Mouse (Mus musculus) hindbrain, postnatal 0 days (tissue): ENCODE results near the gene Ptbp1. TPM values are rescaled to one million over a fixed set of nuclear protein-coding genes. Genes with fewer than 3 reads are reported as not detected.
A peak's percentile ranks its signal among the peaks of the same experiment; 100 is the strongest.

Experiments
- ATAC-seq: fragments of 200-750 bp; cut with Nextera tagmentation; 2 replicates; pipeline ENCODE4 v1.8.0; 2017; ENCODE audit warnings: mild to moderate bottlenecking, moderate TSS enrichment, moderate library complexity
- DNase-seq: peaks from one replicate; pipeline ENCODE4 v3.0.0-alpha.2; 2015; ENCODE audit warnings: low spot score
- H3K27ac ChIP-seq: fragments of 300-500 bp; sonication (generic); 2 replicates; pipeline ENCODE4 v1.5.1; 2014; ENCODE audit warnings: mild to moderate bottlenecking
- H3K27me3 ChIP-seq: fragments of 300-500 bp; sonication (generic); 2 replicates; pipeline ENCODE4 v1.6.1; 2014; ENCODE audit warnings: low read length, mixed read lengths; ENCODE audit not compliant: insufficient read depth
- H3K36me3 ChIP-seq: fragments of 300-500 bp; sonication (generic); 2 replicates; pipeline ENCODE4 v1.6.1; 2014; ENCODE audit warnings: low read length, mixed read lengths; ENCODE audit not compliant: insufficient read depth
- H3K4me1 ChIP-seq: fragments of 300-500 bp; sonication (generic); 2 replicates; pipeline ENCODE4 v1.6.1; 2014; ENCODE audit warnings: antibody characterized with exemption, low read length, mixed read lengths; ENCODE audit not compliant: insufficient read depth
- H3K4me2 ChIP-seq: fragments of 300-500 bp; sonication (generic); 2 replicates; pipeline ENCODE4 v1.6.1; 2014; ENCODE audit warnings: low read depth, mild to moderate bottlenecking, low read length, moderate library complexity, mixed read lengths
- H3K4me3 ChIP-seq: fragments of 300-500 bp; sonication (generic); 2 replicates; pipeline ENCODE4 v1.5.1; 2014; ENCODE audit warnings: low read length
- H3K9ac ChIP-seq: fragments of 300-500 bp; sonication (generic); replicated peaks from 2 replicates; pipeline ENCODE4 v1.6.1; 2014; ENCODE audit warnings: mild to moderate bottlenecking, low read length, moderate library complexity, mixed read lengths
- H3K9me3 ChIP-seq: fragments of 300-500 bp; sonication (generic); 2 replicates; pipeline ENCODE4 v1.6.1; 2016; ENCODE audit warnings: low read length, mixed read lengths
- CTCF ChIP-seq: IDR thresholded peaks from 2 replicates; pipeline ENCODE4 v1.5.1; 2016; ENCODE audit warnings: antibody characterized with exemption, control low read depth, low read depth
- WGBS: fragments of 180-500 bp; shearing (Covaris S2); extraction: QIAGEN DNeasy Blood & Tissue Kit; methylation state at CpG from one replicate; pipeline ENCODE4 v1.1.7; 2014; 5-methylcytosine and 5-hydroxymethylcytosine counted together
- polyA plus RNA-seq: library from polyadenylated mRNA; unstranded; fragments of >200 nt; fragmentation: Nextera tagmentation; extraction: Ambion mirVana; gene quantifications from 2 replicates; pipeline ENCODE4 v1.2.1, GENCODE M21; 2015
- total RNA-seq: library from RNA; depleted of rRNA; stranded (reverse); fragments of >200 nt; gene quantifications from 2 replicates; pipeline ENCODE4 v1.2.3, GENCODE M21; 2014

Gene Ptbp1
- total and polyA plus RNA-seq, 2 experiments from 2014 or later = 65.5 to 173 TPM

- Histone ChIP-seq H3K4me3 (no peak overlapping the region), H3K4me2 (no peak overlapping the region), H3K27me3 (no peaks in the 10 kb centered on the region), H3K9me3 (no peaks in the 10 kb centered on the region), H3K36me3 (peaks cover 26% of the 10 kb centered on the region), H3K9ac (no peak overlapping the region), H3K27ac (no peak overlapping the region), H3K4me1 (no peaks in the 10 kb centered on the region)
- no peak for ATAC-seq
- 89% methylated on average over 8 of the region's 8 CpGs for WGBS
- TF ChIP-seq CTCF = no peak
- no peak for DNase-seq
These were observed 34.0 kb upstream of the Ptbp1 start for GRCm38 (mm10) chr10:79820277-79820676.

GRCm38 (mm10) chr10:79820782-79821181, 33.4 kb upstream of the Ptbp1 start, which contains the start of gene Misp:
Gene Misp, plus strand, starts transcription at chr10:79820989.
- Histone ChIP-seq H3K36me3 (peaks cover 21% of the 10 kb centered on the region; the same call in 1 of the 2 replicates), H3K27ac (no peak within 1 kb of the TSS), H3K4me2 (no peak within 1 kb of the TSS), H3K4me3 (no peak within 1 kb of the TSS), H3K4me1 (no peaks in the 10 kb centered on the region), H3K9me3 (no peaks in the 10 kb centered on the region), H3K27me3 (no peaks in the 10 kb centered on the region), H3K9ac (no peak within 1 kb of the TSS)
- 73% methylated on average over 11 of the region's 11 CpGs for WGBS
- peak; percentile 30 for TF ChIP-seq CTCF
- no peak for DNase-seq
- no peak for ATAC-seq

GRCm38 (mm10) chr10:79821731-79822130, 32.5 kb upstream of the Ptbp1 start:
- no peak overlapping the region for H3K27ac ChIP-seq
- H3K4me3 ChIP-seq = no peak overlapping the region
- no peak for ATAC-seq
- WGBS = 87% methylated on average over 12 of the region's 12 CpGs
- no peaks in the 10 kb centered on the region for H3K27me3 ChIP-seq
- no peak overlapping the region for H3K9ac ChIP-seq
- no peak overlapping the region for H3K4me2 ChIP-seq
- peaks cover 15% of the 10 kb centered on the region; the same call in 1 of the 2 replicates for H3K36me3 ChIP-seq
- TF ChIP-seq CTCF = no peak
- DNase-seq = no peak
- H3K4me1 ChIP-seq = no peaks in the 10 kb centered on the region
- H3K9me3 ChIP-seq = no peaks in the 10 kb centered on the region

- H3K9me3 ChIP-seq = no peaks in the 10 kb centered on the region
- no peaks in the 10 kb centered on the region for H3K4me1 ChIP-seq
- DNase-seq (no peak), ATAC-seq (no peak)
- no peak for TF ChIP-seq CTCF
- H3K27ac ChIP-seq = no peak overlapping the region
- no peaks in the 10 kb centered on the region for H3K27me3 ChIP-seq
- 33% methylated on average over 17 of the region's 17 CpGs for WGBS
- no peak overlapping the region for H3K4me2 ChIP-seq
- no peak overlapping the region for H3K4me3 ChIP-seq
- H3K36me3 ChIP-seq = peaks cover 15% of the 10 kb centered on the region; the same call in 1 of the 2 replicates
- no peak overlapping the region for H3K9ac ChIP-seq
These were observed 31.9 kb upstream of the Ptbp1 start for GRCm38 (mm10) chr10:79822372-79822771.

- Histone ChIP-seq H3K27ac (no peak overlapping the region), H3K27me3 (no peaks in the 10 kb centered on the region), H3K9me3 (no peaks in the 10 kb centered on the region), H3K4me2 (no peak overlapping the region), H3K36me3 (peaks cover 14% of the 10 kb centered on the region; the same call in 1 of the 2 replicates), H3K4me3 (no peak overlapping the region), H3K4me1 (no peaks in the 10 kb centered on the region), H3K9ac (no peak overlapping the region)
- ATAC-seq (no peak), DNase-seq (no peak)
- 78% methylated on average over 6 of the region's 6 CpGs for WGBS
- no peak for TF ChIP-seq CTCF
These were observed 31.2 kb upstream of the Ptbp1 start for GRCm38 (mm10) chr10:79823011-79823410.

GRCm38 (mm10) chr10:79824413-79824812, 29.8 kb upstream of the Ptbp1 start:
- Histone ChIP-seq H3K36me3 (peaks cover 9% of the 10 kb centered on the region; the same call in 1 of the 2 replicates), H3K4me2 (no peak overlapping the region), H3K9me3 (no peaks in the 10 kb centered on the region), H3K27ac (no peak overlapping the region), H3K4me3 (no peak overlapping the region), H3K27me3 (no peaks in the 10 kb centered on the region), H3K9ac (no peak overlapping the region), H3K4me1 (no peaks in the 10 kb centered on the region)
- 70% methylated on average over 6 of the region's 6 CpGs for WGBS
- TF ChIP-seq CTCF = no peak
- DNase-seq (no peak), ATAC-seq (no peak)

GRCm38 (mm10) chr10:79831583-79831982, 22.6 kb upstream of the Ptbp1 start:
- no peak for ATAC-seq
- no peak for TF ChIP-seq CTCF
- no peak overlapping the region for H3K4me3 ChIP-seq
- no peaks in the 10 kb centered on the region for H3K36me3 ChIP-seq
- H3K27ac ChIP-seq = no peak overlapping the region
- DNase-seq = no peak
- H3K4me2 ChIP-seq = no peak overlapping the region
- no peaks in the 10 kb centered on the region for H3K9me3 ChIP-seq
- 81% methylated on average over 3 of the region's 3 CpGs for WGBS
- H3K27me3 ChIP-seq = no peaks in the 10 kb centered on the region
- no peaks in the 10 kb centered on the region for H3K4me1 ChIP-seq
- H3K9ac ChIP-seq = no peak overlapping the region
